Mouse (Mus musculus) forebrain, embryonic 14.5 days (tissue): ENCODE results near the gene Gm5460. TPM values are rescaled to one million over a fixed set of nuclear protein-coding genes. Genes with fewer than 3 reads are reported as not detected.
A peak's percentile ranks its signal among the peaks of the same experiment; 100 is the strongest.

Source experiments
- ATAC-seq: fragments of 200-750 bp; cut with Nextera tagmentation; 2 replicates; pipeline ENCODE4 v1.8.0; 2017; ENCODE audit warnings: mild to moderate bottlenecking, moderate library complexity
- DNase-seq: peaks from one replicate; pipeline ENCODE4 v3.0.0-alpha.2; 2015; ENCODE audit warnings: low spot score
- H3K27ac ChIP-seq: fragments of 300-500 bp; sonication (generic); 2 replicates; pipeline ENCODE4 v1.5.1; 2014; ENCODE audit warnings: low read depth, mild to moderate bottlenecking, control low read depth, low read length, moderate library complexity
- H3K27me3 ChIP-seq: fragments of 300-500 bp; sonication (generic); replicated peaks from 2 replicates; pipeline ENCODE4 v1.6.1; 2014; ENCODE audit warnings: low read length, control low read depth, mixed read lengths; ENCODE audit not compliant: control insufficient read depth, insufficient read depth
- H3K36me3 ChIP-seq: fragments of 300-500 bp; sonication (generic); 2 replicates; pipeline ENCODE4 v1.6.1; 2014; ENCODE audit warnings: low read length, control low read depth; ENCODE audit not compliant: control insufficient read depth, insufficient read depth
- H3K4me1 ChIP-seq: fragments of 300-500 bp; sonication (generic); 2 replicates; pipeline ENCODE4 v1.6.1; 2014; ENCODE audit warnings: antibody characterized with exemption, low read length, control low read depth; ENCODE audit not compliant: control insufficient read depth, insufficient read depth
- H3K4me2 ChIP-seq: fragments of 300-500 bp; sonication (generic); 2 replicates; pipeline ENCODE4 v1.6.1; 2014; ENCODE audit warnings: mild to moderate bottlenecking, control low read depth, low read length
- H3K4me3 ChIP-seq: fragments of 300-500 bp; sonication (generic); 2 replicates; pipeline ENCODE4 v1.5.1; 2014; ENCODE audit warnings: low read depth, low read length, control low read depth
- H3K9ac ChIP-seq: fragments of 300-500 bp; sonication (generic); 2 replicates; pipeline ENCODE4 v1.6.1; 2014; ENCODE audit warnings: mild to moderate bottlenecking, low read length, control low read depth, moderate library complexity
- H3K9me3 ChIP-seq: fragments of 300-500 bp; sonication (generic); replicated peaks from 2 replicates; pipeline ENCODE4 v1.6.1; 2016; ENCODE audit warnings: low read length, control low read depth, mixed read lengths; ENCODE audit not compliant: control insufficient read depth
- WGBS: fragments of 180-500 bp; shearing (Covaris S2); extraction: QIAGEN DNeasy Blood & Tissue Kit; methylation state at CpG from one replicate; pipeline ENCODE4 v1.1.7; 2014; 5-methylcytosine and 5-hydroxymethylcytosine counted together
- polyA plus RNA-seq: library from polyadenylated mRNA; unstranded; fragments of >200 nt; fragmentation: Nextera tagmentation; extraction: Ambion mirVana; gene quantifications from 2 replicates; pipeline ENCODE4 v1.2.1, GENCODE M21; 2014

The Gm5460 gene
- polyA plus RNA-seq, 1 experiment from 2014 or later, result not detected

DNA sequence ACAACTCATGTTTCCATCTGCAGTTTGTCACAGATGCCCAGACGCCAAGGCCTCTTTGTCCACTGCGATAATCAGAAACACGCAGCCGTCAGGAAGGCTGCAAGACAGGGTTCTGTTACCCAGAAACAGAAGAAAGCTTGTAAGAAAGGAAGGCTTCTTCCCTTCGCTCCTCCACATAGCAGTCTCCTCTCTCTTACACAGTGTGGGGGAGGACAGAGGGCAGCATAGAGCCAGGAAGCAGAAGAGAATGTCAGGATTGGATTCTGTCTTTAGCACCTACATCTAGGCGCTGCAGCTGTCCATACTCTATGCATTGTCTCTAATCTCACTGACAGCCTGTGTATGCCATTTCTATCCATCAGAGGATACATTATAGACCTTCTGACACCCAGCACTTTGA is 19.1 kb upstream of the Gm5460 start:
- H3K4me3 ChIP-seq, result no peak overlapping the region
- no peaks in the 10 kb centered on the region for H3K9me3 ChIP-seq
- H3K27me3 ChIP-seq, result no peaks in the 10 kb centered on the region
- H3K4me1 ChIP-seq, result no peaks in the 10 kb centered on the region
- H3K27ac ChIP-seq, result no peak overlapping the region
- no peak overlapping the region for H3K4me2 ChIP-seq
- WGBS, result 70% methylated on average over 6 of the region's 6 CpGs
- ATAC-seq (no peak), DNase-seq (peak; percentile 15)
- H3K36me3 ChIP-seq, result no peaks in the 10 kb centered on the region
- no peak overlapping the region for H3K9ac ChIP-seq

- H3K4me1 ChIP-seq, result no peaks in the 10 kb centered on the region
- no peak for DNase-seq
- H3K4me3 ChIP-seq, result no peak overlapping the region
- H3K36me3 ChIP-seq, result no peaks in the 10 kb centered on the region
- H3K4me2 ChIP-seq, result no peak overlapping the region
- H3K9ac ChIP-seq, result no peak overlapping the region
- no peaks in the 10 kb centered on the region for H3K9me3 ChIP-seq
- H3K27me3 ChIP-seq, result no peaks in the 10 kb centered on the region
- H3K27ac ChIP-seq, result no peak overlapping the region
- ATAC-seq, result no peak
Measured at GRCm38 (mm10) chr14:34000076-34000475, 16.5 kb upstream of the Gm5460 start.

DNA sequence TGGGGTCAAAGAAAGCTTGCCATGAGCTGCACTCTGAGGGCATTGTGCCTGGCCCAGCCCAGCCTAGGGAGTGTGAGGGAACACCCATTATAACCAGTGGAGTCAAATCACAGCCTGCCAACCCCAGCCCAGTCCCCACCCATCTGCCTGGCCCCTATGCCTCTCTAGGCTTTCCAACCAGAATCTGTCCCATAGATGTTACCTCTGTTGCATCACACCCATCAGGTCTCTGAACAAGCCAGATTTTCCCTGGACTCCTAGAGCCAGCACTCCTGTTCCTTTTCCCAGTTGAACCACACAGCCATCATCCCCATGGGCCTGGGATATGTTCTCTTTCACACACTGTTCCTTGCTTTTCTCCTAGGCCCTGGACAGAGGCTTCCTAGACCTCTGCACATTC is 15.1 kb upstream of the Gm5460 start:
- Histone ChIP-seq H3K27me3 (no peaks in the 10 kb centered on the region), H3K4me3 (no peak overlapping the region), H3K4me1 (no peaks in the 10 kb centered on the region), H3K9me3 (no peaks in the 10 kb centered on the region), H3K27ac (no peak overlapping the region), H3K36me3 (no peaks in the 10 kb centered on the region), H3K9ac (no peak overlapping the region), H3K4me2 (no peak overlapping the region)
- ATAC-seq (no peak), DNase-seq (no peak)

- Histone ChIP-seq H3K27ac (no peak overlapping the region), H3K9ac (no peak overlapping the region), H3K4me3 (no peak overlapping the region), H3K36me3 (no peaks in the 10 kb centered on the region), H3K27me3 (no peaks in the 10 kb centered on the region), H3K4me2 (no peak overlapping the region), H3K9me3 (no peaks in the 10 kb centered on the region), H3K4me1 (no peaks in the 10 kb centered on the region)
- ATAC-seq, result no peak
- WGBS, result 93% methylated on average over 5 of the region's 5 CpGs
- DNase-seq, result no peak
Measured at GRCm38 (mm10) chr14:34002358-34002757, 14.2 kb upstream of the Gm5460 start.

GRCm38 (mm10) chr14:34015063-34015462 is 1.5 kb upstream of the Gm5460 start, which contains the start of gene Gm30083:
TSS of gene Gm30083 (minus strand) at chr14:34015182.
- no peak within 1 kb of the TSS for H3K4me2 ChIP-seq
- no peaks in the 10 kb centered on the region for H3K9me3 ChIP-seq
- no peak within 1 kb of the TSS for H3K9ac ChIP-seq
- H3K4me1 ChIP-seq, result no peaks in the 10 kb centered on the region
- H3K27me3 ChIP-seq, result no peaks in the 10 kb centered on the region
- no peak for DNase-seq
- ATAC-seq, result no peak
- no peak within 1 kb of the TSS for H3K4me3 ChIP-seq
- H3K27ac ChIP-seq, result no peak within 1 kb of the TSS
- 88% methylated on average over 3 of the region's 3 CpGs for WGBS
- H3K36me3 ChIP-seq, result no peaks in the 10 kb centered on the region

DNA sequence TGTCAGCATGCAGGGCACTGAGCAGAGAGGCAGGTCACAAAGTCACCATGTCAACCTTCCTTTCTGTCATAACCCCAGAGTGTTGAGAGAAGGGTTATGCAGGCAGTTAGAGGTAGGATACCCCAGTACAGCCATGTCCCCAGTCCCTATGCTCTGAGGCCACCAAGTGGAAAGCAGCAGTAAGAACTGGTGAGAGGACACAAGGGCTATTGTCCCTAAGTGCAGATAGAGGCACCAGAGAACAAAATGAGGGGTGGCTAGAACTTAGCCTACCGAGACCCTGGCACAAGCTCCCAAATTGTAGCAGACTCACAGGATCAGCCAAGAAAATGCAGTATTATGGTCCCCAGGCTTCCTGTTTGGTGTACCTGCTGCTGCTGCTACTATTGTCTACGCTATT is 380 bp downstream of the Gm5460 start:
- no peaks in the 10 kb centered on the region for H3K27me3 ChIP-seq
- H3K9ac ChIP-seq, result no peak overlapping the region
- ATAC-seq, result no peak
- no peak overlapping the region for H3K4me2 ChIP-seq
- no peak for DNase-seq
- no peaks in the 10 kb centered on the region for H3K4me1 ChIP-seq
- H3K4me3 ChIP-seq, result no peak overlapping the region
- no peaks in the 10 kb centered on the region for H3K36me3 ChIP-seq
- H3K27ac ChIP-seq, result no peak overlapping the region
- no peaks in the 10 kb centered on the region for H3K9me3 ChIP-seq
- WGBS, result 85% methylated on average over 2 of the region's 2 CpGs

GRCm38 (mm10) chr14:34026710-34027109 is 10.2 kb downstream of the Gm5460 start:
- 64% methylated on average over 2 of the region's 2 CpGs for WGBS
- no peak for DNase-seq
- Histone ChIP-seq H3K27me3 (no peaks in the 10 kb centered on the region), H3K4me3 (no peak overlapping the region), H3K36me3 (no peaks in the 10 kb centered on the region), H3K4me1 (no peaks in the 10 kb centered on the region), H3K4me2 (no peak overlapping the region), H3K9me3 (0 out of 2 replicates have a peak, but pooled peaks cover 5% of the 10 kb centered on the region), H3K27ac (no peak overlapping the region), H3K9ac (no peak overlapping the region)
- ATAC-seq, result no peak

GRCm38 (mm10) chr14:34033841-34034610 is 17.5 kb downstream of the Gm5460 start:
- 90% methylated on average over 8 of the region's 8 CpGs for whole genome bisulfite sequencing
- DNase-seq (no peak), ATAC-seq (no peak)
- Histone ChIP-seq H3K9ac (no peak overlapping the region), H3K4me2 (no peak overlapping the region), H3K4me3 (no peak overlapping the region), H3K4me1 (no peaks in the 10 kb centered on the region), H3K9me3 (no peaks in the 10 kb centered on the region), H3K27ac (no peak overlapping the region), H3K27me3 (no peaks in the 10 kb centered on the region), H3K36me3 (no peaks in the 10 kb centered on the region)

GRCm38 (mm10) chr14:34041241-34041640 is 24.7 kb downstream of the Gm5460 start:
- DNase-seq (no peak), ATAC-seq (no peak)
- Histone ChIP-seq H3K27ac (no peak overlapping the region), H3K4me3 (no peak overlapping the region), H3K9ac (no peak overlapping the region), H3K4me2 (no peak overlapping the region), H3K36me3 (no peaks in the 10 kb centered on the region), H3K4me1 (no peaks in the 10 kb centered on the region), H3K9me3 (no peaks in the 10 kb centered on the region), H3K27me3 (no peaks in the 10 kb centered on the region)
- 76% methylated on average over 4 of the region's 4 CpGs for WGBS
